Mouse (Mus musculus) heart, embryonic 10.5 days (tissue): ENCODE measurements at regions not wholly inside any gene's neighbourhood (a gene's known extent, or its start where the extent isn't known, plus 50 kb on each side); places are given as distances from the start of the nearest gene placed in this dataset.

ENCODE experiments used
- DNase-seq: peaks from one replicate; pipeline ENCODE4 v3.0.0-alpha.2; 2017; ENCODE audit warnings: low spot score
- H3K27ac ChIP-seq: fragments of 300-500 bp; sonication (generic); 2 replicates; pipeline ENCODE4 v1.5.1; 2016; ENCODE audit warnings: mild to moderate bottlenecking
- H3K27me3 ChIP-seq: fragments of 300-500 bp; sonication (generic); 2 replicates; pipeline ENCODE4 v1.6.1; 2016; ENCODE audit warnings: mild to moderate bottlenecking; ENCODE audit not compliant: poor library complexity, insufficient read depth, severe bottlenecking
- H3K36me3 ChIP-seq: fragments of 300-500 bp; sonication (generic); 2 replicates; pipeline ENCODE4 v1.6.1; 2016; ENCODE audit warnings: mild to moderate bottlenecking, moderate library complexity
- H3K4me1 ChIP-seq: fragments of 300-500 bp; sonication (generic); 2 replicates; pipeline ENCODE4 v1.6.1; 2016; ENCODE audit warnings: mild to moderate bottlenecking
- H3K4me3 ChIP-seq: fragments of 300-500 bp; sonication (generic); 2 replicates; pipeline ENCODE4 v1.5.1; 2016; ENCODE audit warnings: mild to moderate bottlenecking, moderate library complexity
- H3K9me3 ChIP-seq: fragments of 300-500 bp; sonication (generic); 2 replicates; pipeline ENCODE4 v1.6.1; 2016; ENCODE audit warnings: mild to moderate bottlenecking, moderate library complexity
- WGBS: fragments of 180-500 bp; shearing (Covaris S2); methylation state at CpG from one replicate; pipeline ENCODE4 v1.1.7; 2016; 5-methylcytosine and 5-hydroxymethylcytosine counted together

DNA sequence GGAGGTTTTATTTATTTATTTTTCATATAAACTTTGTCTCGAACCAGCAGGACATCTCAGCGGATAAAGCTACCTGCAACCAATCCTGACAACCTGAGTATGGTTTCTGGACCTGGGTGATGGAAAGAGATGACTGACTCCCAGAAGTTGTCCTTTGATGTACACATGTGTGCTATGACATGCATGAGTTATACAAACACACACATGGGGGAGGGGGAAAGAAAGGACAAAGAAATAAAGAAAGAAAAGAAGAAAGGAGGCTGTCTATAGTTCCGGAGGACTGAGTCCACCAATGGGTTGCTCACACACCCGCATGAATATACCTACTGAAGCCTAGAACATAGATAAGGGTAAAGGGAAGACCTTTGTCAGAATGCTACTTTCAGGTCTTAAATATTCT, 295.0 kb downstream of the Etaa1 start:
- H3K4me1 ChIP-seq: no peaks in the 10 kb centered on the region
- H3K36me3 ChIP-seq: no peaks in the 10 kb centered on the region
- WGBS: 86% methylated on average over 4 of the region's 4 CpGs
- H3K27me3 ChIP-seq: no peaks in the 10 kb centered on the region
- H3K9me3 ChIP-seq: no peaks in the 10 kb centered on the region
- H3K27ac ChIP-seq: no peak overlapping the region
- no peak for DNase-seq
- H3K4me3 ChIP-seq: no peak overlapping the region

- Histone ChIP-seq H3K9me3 (no peaks in the 10 kb centered on the region), H3K27ac (no peak overlapping the region), H3K4me3 (no peak overlapping the region), H3K4me1 (no peaks in the 10 kb centered on the region), H3K27me3 (no peaks in the 10 kb centered on the region), H3K36me3 (no peaks in the 10 kb centered on the region)
- no peak for DNase-seq
- WGBS: 88% methylated on average over 5 of the region's 5 CpGs
These were observed 289.8 kb downstream of the Etaa1 start for GRCm38 (mm10) chr11:17663893-17664292.

- H3K4me3 ChIP-seq: no peak overlapping the region
- no peaks in the 10 kb centered on the region for H3K36me3 ChIP-seq
- H3K27me3 ChIP-seq: no peaks in the 10 kb centered on the region
- H3K9me3 ChIP-seq: no peaks in the 10 kb centered on the region
- no peak for DNase-seq
- H3K27ac ChIP-seq: no peak overlapping the region
- WGBS: 84% methylated on average over 11 of the region's 11 CpGs
- H3K4me1 ChIP-seq: no peaks in the 10 kb centered on the region
These were observed 287.8 kb downstream of the Etaa1 start for GRCm38 (mm10) chr11:17665624-17666552.

DNA sequence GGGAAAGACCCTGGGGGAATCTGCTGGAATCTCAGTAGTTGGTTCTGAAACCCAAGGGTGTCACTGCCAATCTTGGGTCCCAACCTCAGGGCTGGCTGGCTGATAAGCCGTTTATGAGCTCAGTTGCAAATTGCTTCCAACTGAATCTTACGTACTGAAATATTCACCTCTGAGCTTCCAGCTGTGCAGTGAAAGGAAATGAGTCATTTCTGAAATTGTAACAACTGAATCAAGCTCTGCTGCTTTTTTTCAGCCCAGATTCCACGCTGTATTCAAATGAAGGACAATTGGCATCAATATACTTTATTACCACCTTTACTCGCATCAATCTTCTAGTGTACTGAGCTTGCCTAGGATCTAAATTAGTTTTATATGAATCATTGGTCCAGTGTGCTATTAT, 272.7 kb downstream of the Etaa1 start:
- no peak overlapping the region for H3K4me3 ChIP-seq
- WGBS: 65% methylated on average over 4 of the region's 4 CpGs
- DNase-seq: no peak
- H3K27me3 ChIP-seq: no peaks in the 10 kb centered on the region
- H3K27ac ChIP-seq: no peak overlapping the region
- H3K9me3 ChIP-seq: no peaks in the 10 kb centered on the region
- no peaks in the 10 kb centered on the region for H3K4me1 ChIP-seq
- no peaks in the 10 kb centered on the region for H3K36me3 ChIP-seq

DNA sequence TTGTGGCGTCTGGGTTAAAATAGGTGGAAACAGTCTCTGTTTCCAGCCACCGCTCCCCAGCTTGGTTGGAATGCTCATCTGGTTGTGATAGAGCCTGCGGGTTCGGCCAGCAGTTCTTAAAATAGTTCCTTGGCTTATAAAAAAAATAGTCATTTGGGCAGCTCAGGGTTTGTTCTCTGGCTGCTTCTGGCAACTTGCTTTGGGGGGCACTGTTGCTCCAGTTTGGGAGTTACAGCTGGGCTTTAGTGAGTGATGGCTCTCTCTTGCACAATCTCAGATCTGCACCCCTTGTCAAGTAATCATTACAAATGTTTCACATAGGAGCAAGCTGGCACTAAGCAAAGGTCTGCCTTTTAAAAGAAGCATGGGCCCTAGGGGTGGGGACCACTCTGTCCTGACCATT, 268.0 kb downstream of the Etaa1 start:
- no peaks in the 10 kb centered on the region for H3K27me3 ChIP-seq
- WGBS: 6% methylated on average over 4 of the region's 4 CpGs
- H3K4me3 ChIP-seq: no peak overlapping the region
- peak; percentile 76 for DNase-seq
- peaks cover 6% of the 10 kb centered on the region; the same call in 1 of the 2 replicates for H3K4me1 ChIP-seq
- H3K27ac ChIP-seq: no peak overlapping the region
- H3K9me3 ChIP-seq: no peaks in the 10 kb centered on the region
- no peaks in the 10 kb centered on the region for H3K36me3 ChIP-seq

GRCm38 (mm10) chr11:17686806-17687205, 266.9 kb downstream of the Etaa1 start:
- no peaks in the 10 kb centered on the region for H3K27me3 ChIP-seq
- H3K4me1 ChIP-seq: peaks cover 6% of the 10 kb centered on the region; the same call in 1 of the 2 replicates
- no peak overlapping the region for H3K4me3 ChIP-seq
- H3K27ac ChIP-seq: no peak overlapping the region
- H3K9me3 ChIP-seq: no peaks in the 10 kb centered on the region
- no peak for DNase-seq
- no peaks in the 10 kb centered on the region for H3K36me3 ChIP-seq
- whole genome bisulfite sequencing: 54% methylated on average over 2 of the region's 2 CpGs

- Histone ChIP-seq H3K27ac (no peak overlapping the region), H3K9me3 (no peaks in the 10 kb centered on the region), H3K4me3 (no peak overlapping the region)
These were observed 259.5 kb downstream of the Etaa1 start for GRCm38 (mm10) chr11:17694145-17694544.

GRCm38 (mm10) chr11:17708769-17709168, 244.9 kb downstream of the Etaa1 start:
- H3K4me1 ChIP-seq: no peaks in the 10 kb centered on the region
- no peak overlapping the region for H3K4me3 ChIP-seq
- H3K27ac ChIP-seq: no peak overlapping the region
- no peaks in the 10 kb centered on the region for H3K9me3 ChIP-seq
- no peaks in the 10 kb centered on the region for H3K36me3 ChIP-seq
- H3K27me3 ChIP-seq: no peaks in the 10 kb centered on the region
- DNase-seq: no peak

More at GRCm38 (mm10) chr11:17694145-17694544, 259.5 kb downstream of the Etaa1 start:
- Histone ChIP-seq H3K27me3 (no peaks in the 10 kb centered on the region), H3K4me1 (no peaks in the 10 kb centered on the region), H3K36me3 (no peaks in the 10 kb centered on the region)
- DNase-seq: no peak
- 51% methylated on average over 2 of the region's 2 CpGs for WGBS

GRCm38 (mm10) chr11:17722051-17722450, 231.6 kb downstream of the Etaa1 start:
- Histone ChIP-seq H3K9me3 (no peaks in the 10 kb centered on the region), H3K4me3 (no peak overlapping the region), H3K4me1 (no peaks in the 10 kb centered on the region), H3K27ac (no peak overlapping the region), H3K27me3 (no peaks in the 10 kb centered on the region), H3K36me3 (no peaks in the 10 kb centered on the region)
- 75% methylated on average over 1 of the region's 1 CpGs for WGBS
- no peak for DNase-seq

- 79% methylated on average over 8 of the region's 8 CpGs for WGBS
- no peak for DNase-seq
- Histone ChIP-seq H3K4me3 (no peak overlapping the region), H3K27ac (no peak overlapping the region), H3K27me3 (no peaks in the 10 kb centered on the region), H3K4me1 (no peaks in the 10 kb centered on the region), H3K9me3 (no peaks in the 10 kb centered on the region), H3K36me3 (no peaks in the 10 kb centered on the region)
These were observed 226.2 kb downstream of the Etaa1 start for GRCm38 (mm10) chr11:17727258-17728034.

GRCm38 (mm10) chr11:17733075-17733474, 220.6 kb downstream of the Etaa1 start:
- Histone ChIP-seq H3K27ac (no peak overlapping the region), H3K27me3 (no peaks in the 10 kb centered on the region), H3K4me3 (no peak overlapping the region), H3K4me1 (no peaks in the 10 kb centered on the region), H3K9me3 (no peaks in the 10 kb centered on the region), H3K36me3 (no peaks in the 10 kb centered on the region)
- 80% methylated on average over 4 of the region's 4 CpGs for WGBS
- DNase-seq: no peak

- H3K9me3 ChIP-seq: no peaks in the 10 kb centered on the region
- no peaks in the 10 kb centered on the region for H3K4me1 ChIP-seq
- whole genome bisulfite sequencing: 71% methylated on average over 2 of the region's 2 CpGs
- H3K4me3 ChIP-seq: no peak overlapping the region
- H3K36me3 ChIP-seq: no peaks in the 10 kb centered on the region
- H3K27ac ChIP-seq: no peak overlapping the region
- H3K27me3 ChIP-seq: no peaks in the 10 kb centered on the region
- no peak for DNase-seq
These were observed 219.2 kb downstream of the Etaa1 start for GRCm38 (mm10) chr11:17734519-17734918.

DNA sequence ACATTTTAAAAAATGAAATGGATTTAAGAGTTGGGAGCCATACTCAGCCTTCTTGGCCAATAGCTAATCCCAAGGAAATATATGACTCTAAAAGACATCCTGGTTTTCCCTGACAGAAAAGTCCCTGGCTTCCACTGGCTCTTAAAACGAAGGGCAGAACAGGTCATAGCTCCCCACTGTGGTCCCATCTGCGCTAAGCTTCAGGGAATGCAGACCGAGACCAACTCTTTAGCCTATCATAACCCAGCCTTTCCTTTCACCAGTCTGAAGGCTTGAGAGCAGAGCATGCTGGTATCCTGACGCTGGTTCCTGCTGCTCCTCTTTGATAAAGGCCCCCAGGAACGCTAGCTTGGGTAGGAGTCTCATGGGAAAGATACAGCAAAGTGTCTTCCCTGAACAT, 214.8 kb downstream of the Etaa1 start:
- 30% methylated on average over 5 of the region's 5 CpGs for WGBS
- no peak overlapping the region for H3K27ac ChIP-seq
- no peaks in the 10 kb centered on the region for H3K27me3 ChIP-seq
- DNase-seq: no peak
- no peaks in the 10 kb centered on the region for H3K4me1 ChIP-seq
- H3K9me3 ChIP-seq: no peaks in the 10 kb centered on the region
- H3K4me3 ChIP-seq: no peak overlapping the region
- H3K36me3 ChIP-seq: no peaks in the 10 kb centered on the region
